Mouse (Mus musculus): ENCODE measurements around the gene Tesk1.
"Not testable (repeated sequence)": the region's sequence is repeated elsewhere in the genome, so short reads cannot be mapped to it uniquely, and the experiment has no call there.

Gene Tesk1

DNA sequence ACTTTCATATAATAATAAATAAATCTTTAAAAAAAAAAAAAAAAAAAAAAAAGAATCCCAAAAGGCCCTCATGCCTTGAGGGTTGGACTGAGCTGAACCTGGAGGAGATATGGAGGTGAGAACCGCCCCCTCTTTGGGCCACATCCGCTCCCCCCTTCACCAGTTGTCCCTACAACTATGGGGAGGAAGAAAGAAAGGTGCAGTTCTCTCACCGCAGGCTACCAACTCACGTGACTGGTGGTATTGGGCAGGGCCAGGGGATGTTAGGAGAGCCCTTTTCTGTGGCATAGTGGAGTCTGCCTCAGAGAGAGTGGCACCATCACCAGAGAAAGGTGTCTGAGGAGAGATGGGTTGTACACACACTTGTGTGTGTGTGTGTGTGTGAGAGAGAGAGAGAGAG lies 14.7 kb downstream of the Tesk1 start:
- DNase-seq, result peak; percentile 56 to 77

DNA sequence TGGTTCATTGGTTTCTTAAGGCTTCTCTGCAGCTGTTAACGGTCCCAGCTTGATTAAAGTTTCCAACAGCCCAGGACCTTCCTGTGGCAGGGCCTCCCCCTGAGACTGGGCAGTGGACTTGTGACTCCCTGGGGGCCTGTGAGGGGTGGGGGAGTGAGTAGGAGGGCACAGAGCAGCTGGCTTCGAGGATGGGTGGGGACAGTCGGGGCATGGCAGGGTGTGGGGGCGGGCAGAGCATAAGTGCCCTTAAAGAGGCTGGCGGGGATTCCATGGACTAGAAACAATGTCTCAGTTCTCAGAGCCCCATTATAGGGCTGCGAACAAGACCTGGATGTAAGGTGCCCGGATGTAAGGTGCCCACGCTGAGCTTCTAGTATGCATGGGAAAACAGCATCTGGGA lies 15.4 kb downstream of the Tesk1 start:
- DNase-seq, result no peak

DNA sequence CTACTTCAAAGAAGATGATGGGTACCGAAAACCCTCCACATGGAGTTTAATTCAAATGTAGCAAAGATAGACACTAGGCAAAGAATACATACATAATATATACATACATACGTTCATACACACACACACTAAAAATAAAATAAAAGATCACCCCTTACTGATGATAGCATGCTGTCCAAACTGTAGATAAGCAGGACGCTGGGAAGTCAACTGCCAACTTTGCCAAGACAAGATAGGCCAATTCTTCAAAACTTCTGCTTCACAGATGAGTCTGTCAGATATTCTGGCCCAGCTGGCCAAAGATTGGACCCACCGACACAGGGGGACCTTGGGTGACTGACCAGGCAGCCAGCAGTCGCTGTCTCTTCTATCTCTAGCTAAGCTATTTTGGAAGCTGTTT lies 21.4 kb downstream of the Tesk1 start:
- DNase-seq, result no peak

DNA sequence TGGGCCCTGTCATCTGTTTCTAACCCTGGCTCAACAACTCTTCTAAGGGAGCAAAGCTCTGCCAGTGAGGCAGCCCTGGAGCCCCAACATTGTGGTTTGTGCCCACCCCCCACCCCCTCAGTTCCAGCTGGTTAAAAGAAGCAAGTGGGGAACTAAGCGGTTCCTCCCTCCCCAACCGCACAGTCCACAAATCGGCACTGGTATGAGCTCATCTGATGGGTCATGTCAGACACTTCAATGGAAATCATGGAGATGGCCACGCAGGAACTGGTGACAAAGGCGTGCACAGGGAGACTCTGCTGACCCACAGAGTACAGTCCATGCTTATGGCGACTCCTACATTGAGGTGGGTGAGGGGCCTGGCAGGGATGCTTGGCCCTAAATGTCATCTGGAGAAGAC lies 24.2 kb downstream of the Tesk1 start:
- no peak for DNase-seq

DNA sequence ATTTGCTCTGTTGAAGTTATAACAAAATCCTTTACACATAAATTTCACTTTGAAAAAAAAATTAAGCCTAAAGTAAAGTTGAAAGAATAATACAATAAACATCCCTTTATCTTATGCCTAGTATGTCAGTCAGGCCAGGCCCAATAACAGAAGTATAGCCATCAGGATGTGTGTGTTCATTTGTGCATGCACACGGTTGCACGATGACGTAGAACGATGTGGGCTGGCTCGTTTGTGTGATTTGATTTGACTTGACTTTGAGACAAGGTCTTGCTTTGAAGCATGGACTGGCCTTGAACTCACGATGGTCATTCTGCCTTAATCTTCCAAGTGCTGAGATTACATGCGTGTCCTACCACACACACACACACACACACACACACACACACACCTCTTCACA lies 25.1 kb downstream of the Tesk1 start:
- no peak for DNase-seq

DNA sequence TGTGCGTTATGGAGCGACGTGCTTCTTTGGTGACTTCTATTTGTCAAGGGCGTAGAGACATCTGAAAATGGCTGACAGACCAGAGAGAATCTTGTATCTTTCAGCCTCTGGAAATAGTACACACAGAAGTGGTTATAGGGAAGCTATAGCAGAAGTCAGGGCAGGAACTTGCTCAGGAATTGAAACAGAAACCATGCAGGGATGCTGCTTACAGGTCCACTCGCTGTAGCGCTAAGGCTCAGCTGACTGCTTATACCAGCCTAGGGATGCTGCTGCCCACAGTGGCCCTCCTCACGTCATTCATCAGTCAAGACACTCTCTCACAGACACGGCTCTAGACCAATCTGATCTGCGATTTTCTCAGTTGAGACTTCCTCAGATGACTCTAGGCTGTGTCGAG lies 28.6 kb downstream of the Tesk1 start:
- DNase-seq, result no peak

DNA sequence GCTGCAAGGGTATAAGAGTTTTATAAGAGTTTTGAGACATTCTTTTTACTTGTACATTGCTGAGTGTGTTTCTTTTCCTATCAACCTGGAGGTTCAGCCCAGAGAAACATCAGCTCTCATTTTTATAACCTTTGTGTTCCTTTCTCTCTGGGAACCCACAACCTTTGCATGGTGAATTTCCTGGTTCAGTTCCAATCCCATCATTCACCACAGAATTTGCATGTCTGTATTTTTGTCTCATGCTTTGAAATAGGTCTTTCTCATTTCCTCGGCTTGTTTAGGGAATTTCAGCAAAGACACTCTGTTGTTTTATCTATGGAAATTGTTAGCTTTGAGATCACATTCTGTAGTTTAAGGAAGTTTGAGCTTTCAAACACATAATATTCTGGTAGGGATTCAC lies 31.9 kb downstream of the Tesk1 start:
- no peak for DNase-seq

DNA sequence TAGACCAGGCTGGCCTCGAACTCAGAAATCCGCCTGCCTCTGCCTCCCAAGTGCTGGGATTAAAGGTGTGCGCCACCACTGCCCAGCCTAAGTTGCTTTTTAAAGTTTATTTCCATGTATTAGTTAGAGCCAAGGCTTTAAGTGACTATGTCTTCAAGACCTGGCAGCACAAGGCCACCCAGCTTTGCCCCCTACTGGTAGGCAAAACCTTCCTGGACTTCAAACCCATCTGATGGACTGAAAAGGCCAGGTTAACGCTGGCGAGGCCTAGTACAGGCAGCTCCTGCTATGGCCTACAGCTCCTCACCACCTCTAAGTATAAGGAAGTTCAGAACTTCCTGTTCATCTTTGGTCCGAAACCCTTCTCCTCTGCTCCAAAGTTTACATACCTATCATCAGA lies 34.9 kb downstream of the Tesk1 start:
- DNase-seq, result no peak

DNA sequence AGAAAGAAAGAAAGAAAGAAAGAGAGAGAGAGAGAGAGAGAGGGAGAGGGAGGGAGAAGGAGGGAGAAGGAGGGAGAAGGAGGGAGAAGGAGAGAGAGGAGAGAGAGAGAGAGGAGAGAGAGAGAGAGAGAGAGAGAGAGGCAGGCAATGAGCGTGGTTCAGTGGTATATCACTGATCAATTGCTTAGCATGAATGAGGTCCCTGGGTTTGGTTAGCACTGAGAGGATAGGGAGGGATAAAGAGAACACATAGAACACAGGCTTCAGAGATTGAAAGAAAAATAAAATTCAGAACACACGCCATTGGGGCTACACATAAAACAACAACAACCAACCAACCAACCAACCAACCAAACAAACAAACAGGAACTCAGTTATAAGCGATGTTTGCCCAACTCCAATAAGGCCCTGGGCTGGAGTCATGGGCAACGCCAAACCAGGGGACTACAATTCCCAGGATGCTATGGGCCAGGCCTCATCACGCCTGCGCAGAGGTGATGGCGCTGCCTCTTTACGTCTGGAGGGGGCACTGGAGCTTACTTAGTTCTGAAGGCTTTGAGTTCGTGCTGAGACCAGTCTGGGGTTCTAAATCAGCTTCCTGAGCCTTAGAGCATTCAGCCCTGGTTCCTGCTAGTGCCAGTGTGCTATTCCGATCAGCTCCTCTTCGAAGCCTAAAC lies 36.3 kb downstream of the Tesk1 start:
- DNase-seq, result peak; percentile 80 to 87

DNA sequence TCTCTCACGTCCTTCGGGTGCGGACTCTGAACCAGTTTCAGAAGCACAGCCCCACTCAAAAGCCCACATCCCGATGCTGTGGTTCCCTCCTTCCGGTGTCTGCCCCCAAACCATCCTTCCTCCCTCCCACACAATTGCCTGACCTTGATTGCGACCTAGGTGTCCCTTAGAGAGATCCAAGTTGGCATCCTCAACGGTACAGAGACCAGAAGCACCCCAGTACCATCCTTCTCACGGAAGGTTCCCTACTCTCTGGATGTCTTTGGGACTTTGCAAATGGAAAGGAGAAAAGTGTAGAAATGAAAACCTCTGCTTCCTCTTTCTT lies 36.8 kb downstream of the Tesk1 start:
- peak; percentile 63 to 80 for DNase-seq

DNA sequence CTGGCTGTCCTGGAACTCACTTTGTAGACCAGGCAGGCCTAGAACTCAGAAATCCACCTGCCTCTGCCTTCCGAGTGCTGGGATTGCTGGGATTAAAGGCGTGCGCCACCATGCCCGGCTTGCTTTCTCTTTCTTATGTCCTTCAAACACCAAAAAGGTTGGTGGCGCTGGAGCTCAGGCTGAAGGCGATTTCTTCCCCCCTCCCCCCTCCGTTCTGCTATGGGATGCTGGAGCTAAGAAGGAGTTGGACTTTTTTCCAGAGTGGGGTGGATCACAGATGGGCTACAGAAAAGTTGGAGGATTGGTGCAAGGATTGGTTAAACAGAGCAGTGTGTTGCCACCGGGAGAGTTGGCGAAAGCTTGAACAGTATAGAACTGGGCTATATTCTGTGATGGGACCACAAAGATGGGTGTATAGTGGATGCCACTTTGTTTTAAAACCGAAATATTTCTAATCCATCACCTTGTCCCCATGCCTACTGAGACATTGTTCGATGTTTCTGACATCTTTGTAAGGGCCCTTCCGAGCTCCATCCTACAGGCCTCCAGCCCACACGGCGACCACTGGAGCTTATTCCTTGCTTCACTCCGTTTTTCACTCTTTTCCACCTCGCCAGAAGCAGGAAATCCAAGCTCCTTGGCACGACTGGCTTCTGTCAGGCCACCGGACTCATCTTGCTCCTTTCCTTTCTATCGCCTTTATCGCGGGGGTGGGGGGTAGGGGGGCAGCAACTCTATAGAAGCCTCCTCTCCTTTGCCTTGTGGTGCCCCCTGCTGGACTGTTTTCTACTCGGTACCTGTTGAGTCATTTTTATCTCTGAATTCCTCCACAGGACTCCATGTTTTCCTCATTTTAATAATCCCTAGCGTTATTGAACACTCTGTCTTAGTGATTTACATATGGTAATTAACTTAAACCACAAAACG lies 37.4 kb downstream of the Tesk1 start:
- peak in 1 of 2 experiments; percentile 61 for DNase-seq

DNA sequence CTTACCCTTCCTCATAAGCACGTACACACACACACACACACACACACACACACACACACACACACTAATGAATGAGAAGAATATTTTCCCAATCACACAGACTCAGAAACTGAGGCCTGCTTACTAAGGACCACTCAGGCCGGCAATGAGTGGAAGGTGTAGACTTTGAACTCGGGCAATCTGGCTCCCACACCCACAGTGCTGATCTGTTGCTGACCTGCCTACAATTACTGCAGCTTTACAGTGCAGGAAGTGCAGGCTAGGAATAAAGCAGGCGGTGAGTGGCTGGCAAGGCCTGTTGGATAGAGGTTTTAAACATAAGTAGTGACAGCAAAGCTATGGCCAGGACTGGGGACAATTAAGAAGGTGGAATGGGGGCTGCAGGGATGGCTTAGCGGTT lies 39.2 kb downstream of the Tesk1 start:
- DNase-seq, result no peak

DNA sequence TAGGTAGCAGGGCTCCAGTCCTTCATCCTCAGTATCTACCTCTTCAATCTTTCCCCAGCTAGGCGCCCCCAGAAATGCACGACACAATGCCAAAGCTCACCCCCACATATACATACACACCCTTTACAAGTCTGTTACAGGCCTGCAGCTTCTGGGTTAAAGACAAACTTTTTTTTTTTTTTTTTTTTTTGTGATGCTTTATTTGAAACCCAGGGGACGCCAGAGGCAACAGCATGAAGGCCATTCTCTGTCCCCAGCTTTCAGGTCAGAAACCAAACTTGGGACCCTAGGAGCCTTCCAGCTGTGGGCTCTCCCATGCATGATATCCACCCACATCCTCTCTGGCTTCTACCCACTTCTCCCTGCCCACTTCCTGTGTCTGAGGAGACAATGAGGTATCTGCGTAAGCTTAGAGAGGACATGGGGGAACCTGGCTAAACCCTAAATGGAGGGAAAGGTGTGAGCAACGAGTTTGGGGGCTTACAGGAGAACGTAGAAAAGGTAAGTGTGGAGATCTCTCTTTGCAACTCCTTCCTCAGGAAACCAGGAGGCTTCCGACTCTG lies 40.2 kb downstream of the Tesk1 start:
- DNase-seq, result peak in 1 of 2 experiments; percentile 71

DNA sequence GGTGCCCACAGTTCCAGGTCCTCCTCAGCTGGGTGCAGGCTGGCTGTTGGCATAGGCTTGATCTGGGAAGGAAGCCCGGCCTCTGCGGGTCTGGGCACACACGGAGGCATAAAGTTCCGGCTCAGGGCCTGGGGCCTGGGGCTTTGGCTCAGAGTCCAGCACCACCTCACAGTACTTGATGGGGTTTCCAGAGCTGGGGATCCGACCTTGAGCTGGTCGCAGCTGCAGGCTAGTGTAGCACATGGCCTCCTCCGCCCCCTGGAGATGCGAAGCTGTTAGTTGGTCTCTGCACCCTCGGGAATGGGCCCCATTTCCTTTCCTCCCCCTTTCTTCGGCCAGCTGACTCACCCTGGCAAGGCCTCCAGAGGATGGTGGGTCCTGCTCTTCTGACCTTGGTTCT lies 40.9 kb downstream of the Tesk1 start:
- peak in 1 of 2 experiments; percentile 47 for DNase-seq

DNA sequence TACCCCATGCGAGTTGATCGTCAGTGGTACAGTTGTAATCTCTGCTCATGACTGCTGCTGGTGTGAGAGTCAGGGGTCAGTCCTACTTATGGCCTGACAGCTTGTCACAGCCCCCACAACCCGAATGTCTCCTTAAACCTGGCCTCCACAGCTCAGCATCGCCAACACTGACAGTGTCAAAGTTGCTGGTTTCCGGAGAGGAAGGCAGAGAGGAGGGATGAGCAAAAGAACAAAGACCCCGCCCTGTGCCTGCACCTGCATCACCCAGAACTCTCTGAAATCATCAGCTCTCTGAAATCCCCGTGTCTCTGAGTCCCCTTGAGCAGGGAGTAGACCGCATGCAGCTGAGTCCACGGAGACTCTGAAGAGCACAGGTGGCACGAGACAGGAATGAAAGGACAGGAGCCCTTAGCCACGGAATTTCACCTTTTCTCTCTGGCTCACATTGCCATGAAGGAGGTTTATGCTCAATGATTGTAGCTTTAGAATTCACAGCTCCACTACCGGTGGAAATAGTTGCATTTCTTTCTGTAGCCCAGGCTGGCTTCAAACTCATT lies 41.9 kb downstream of the Tesk1 start, which contains the start of gene Sit1:
TSS of gene Sit1 (minus strand) at position 200 of the 557 bp plus-strand sequence.
- peak; percentile 70 to 86 for DNase-seq

DNA sequence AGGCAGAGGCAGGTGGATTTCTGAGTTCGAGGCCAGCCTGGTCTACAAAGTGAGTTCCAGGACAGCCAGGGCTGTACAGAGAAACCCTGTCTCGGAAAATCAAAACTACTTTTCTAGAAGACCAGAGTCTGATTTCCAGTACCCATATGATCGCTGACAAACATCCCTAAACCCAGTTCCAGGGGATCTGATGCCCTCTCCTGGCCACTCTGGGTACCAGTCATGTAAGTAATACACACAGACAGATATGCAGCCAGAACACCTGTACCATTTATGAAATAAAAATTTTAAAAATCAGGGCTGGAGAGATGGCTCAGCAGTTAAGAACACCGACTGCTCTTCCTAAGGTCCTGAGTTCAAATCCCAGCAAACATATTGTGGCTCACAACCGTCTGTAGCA lies 43.9 kb downstream of the Tesk1 start:
- DNase-seq, result not testable (repeated sequence)

DNA sequence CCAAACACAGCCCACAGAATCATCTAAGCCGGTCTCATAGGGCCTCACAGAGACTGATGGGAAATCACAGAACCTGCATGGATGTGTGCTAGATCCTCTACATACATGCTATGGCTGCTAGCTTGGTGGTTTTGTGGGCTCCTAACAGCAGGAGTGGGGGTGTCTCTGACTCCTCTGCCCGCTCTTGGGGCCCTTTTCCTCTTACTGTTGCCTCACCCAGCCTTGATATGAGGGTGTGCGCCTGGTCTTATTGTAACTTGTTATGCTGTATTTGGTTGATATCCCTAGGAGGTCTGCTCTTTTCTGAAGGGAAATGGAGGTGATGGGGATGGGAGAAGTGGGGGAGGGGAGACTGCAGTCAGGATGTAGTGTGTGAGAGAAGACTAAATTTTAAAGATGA lies 47.9 kb downstream of the Tesk1 start:
- DNase-seq, result no peak

DNA sequence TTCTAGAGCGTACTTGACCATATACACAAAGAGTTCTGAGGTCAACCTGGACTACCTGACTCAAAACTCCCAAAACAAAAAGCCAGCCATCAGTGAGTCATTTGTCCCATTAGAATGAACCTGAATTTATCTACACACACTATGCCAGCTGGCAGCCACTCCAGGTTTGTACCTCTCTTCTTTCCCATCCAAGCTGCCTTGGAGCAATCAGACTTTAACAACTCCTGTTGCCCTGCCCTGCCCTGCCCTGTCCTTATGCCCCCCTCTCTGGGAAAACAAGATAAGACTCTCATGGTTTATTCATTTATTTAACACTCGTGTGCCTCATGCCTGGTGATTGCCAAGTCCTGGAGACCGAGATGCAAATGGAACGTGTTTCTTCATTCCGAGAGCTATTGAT lies 49.1 kb downstream of the Tesk1 start:
- no peak for DNase-seq

DNA sequence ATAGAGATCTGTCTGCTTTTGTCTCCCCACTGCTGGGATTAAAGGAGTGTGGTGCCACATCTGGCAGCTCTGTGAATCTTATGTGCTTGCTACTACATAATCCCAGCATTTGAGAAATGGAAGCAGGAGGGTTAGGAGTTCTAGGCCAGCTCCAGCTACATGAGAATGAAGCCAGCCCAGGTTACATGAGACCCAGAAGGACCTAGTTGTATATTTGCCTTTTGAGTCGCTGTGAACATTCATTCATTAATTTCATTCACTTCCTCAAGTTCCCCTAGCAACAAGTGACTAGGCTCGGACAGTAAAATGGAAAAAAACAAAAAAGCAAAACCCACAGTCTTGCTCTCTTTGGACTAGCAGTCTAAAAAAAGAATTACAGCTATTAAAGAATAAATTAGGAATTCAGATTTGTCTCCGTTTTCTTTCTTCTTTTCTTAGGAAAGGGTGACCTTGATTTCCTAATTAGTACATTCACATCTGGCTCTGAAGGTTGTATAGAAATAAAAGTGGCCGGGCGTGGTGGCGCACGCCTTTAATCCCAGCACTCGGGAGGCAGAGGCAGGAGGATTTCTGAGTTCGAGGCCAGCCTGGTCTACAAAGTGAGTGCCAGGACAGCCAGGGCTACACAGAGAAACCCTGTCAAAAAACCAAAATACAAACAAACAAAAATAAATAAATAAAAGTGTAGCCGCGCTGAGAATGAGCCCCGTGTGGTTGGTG lies 50.5 kb downstream of the Tesk1 start:
- DNase-seq, result no peak

DNA sequence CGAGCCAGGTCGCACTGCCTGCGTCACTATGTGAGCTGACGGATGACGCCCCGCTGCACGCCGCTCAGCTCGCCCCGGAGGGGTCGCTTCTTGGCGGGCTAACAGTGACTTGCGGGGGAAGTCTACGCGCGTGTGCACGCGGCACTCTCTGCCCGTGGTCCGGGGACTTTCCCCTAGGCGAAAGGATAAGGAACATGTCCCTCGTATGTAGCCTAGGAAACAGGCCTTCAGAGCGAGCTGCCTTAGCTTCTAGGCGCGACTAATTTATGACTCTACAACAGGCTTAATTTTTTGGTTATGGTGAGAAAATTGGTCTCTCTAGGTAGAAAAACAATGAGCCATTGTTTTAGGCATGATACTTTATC lies 51.1 kb downstream of the Tesk1 start, which contains the start of gene Ccdc107:
TSS of gene Ccdc107 (plus strand) at position 80 of the 365 bp plus-strand sequence.
- peak; percentile 93 to 96 for DNase-seq

DNA sequence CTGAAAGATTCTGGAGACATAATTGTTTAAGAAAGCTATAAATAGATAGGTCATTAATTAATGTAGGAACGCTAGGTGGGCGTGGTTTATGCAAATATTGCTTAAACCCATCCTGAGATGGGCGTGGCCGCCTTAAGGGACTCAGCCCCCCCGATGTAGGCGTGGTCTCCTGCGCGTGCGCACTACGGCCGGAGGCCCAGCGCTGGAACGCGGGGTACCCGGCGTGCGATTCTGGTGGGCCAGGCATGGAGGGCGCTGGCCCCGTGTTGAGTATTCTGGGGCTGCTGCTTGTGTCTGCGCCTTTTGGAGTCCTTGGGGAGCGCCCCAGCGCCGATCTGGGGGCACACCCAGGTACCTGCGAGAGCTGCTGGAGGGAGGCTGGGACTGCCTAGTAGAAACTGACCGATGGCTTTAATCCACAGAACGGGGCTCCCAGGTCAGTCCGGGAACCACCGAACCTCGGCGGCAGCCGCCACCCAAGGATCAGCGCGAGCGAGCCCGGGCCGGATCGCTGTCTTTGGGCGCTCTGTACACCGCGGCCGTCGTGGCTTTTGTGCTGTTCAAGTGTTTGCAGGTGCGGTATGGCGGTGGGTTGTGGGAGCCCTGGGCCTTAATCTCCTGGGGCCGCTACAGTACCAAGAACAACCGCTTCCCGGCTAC lies 51.6 kb downstream of the Tesk1 start:
- peak; percentile 94 to 96 for DNase-seq

DNA sequence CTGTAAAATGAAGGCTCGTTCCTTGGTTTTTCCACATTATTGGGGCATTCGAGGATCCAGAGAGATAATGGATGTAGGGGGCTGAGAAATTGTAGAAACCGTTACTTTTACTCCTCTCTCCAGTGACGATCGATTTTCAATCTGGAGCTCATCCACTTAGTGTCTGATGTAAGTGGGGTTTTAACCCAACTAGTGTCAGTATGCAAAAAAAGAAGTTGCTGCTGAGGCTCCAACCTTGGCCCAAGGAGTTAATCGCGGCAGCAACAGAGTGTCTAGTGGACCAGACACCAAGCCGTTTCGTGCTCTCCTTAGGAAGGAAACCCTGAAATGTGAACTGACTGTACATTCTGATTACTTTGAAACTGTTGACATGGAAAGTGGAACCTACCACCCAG lies 52.1 kb downstream of the Tesk1 start:
- no peak for DNase-seq
